Mouse (Mus musculus): ENCODE results near the gene Slc28a3. TPM values are rescaled to one million over a fixed set of nuclear protein-coding genes. Genes with fewer than 3 reads are reported as not detected.

Slc28a3 gene
- polyA plus RNA-seq, 1 experiment from 2014 or later, result 0.05 TPM

DNA sequence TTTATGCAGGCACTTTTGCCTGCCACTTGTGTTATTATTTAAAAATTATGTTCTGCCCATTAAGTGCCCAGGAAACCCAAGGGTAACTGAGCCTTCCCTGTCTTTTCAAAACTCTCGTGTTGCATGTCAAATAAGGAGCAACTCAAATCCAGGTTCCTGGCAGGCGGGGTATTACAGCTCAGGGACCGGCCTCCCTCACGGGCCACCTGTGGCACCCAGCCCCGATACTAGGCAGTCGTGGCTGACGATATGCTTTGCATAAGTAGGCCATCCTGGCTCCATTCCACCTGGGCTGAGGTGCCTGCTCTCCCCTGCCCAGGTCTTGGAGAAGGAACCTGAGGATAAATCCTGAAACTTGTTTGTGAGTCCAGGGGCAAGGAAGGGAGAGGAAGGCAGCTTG is 618 bp downstream of the Slc28a3 start:
- 23% methylated on average over 7 of the region's 7 CpGs for WGBS
- Histone ChIP-seq H3K9me3 (no peaks in the 10 kb centered on the region), H3K4me2 (replicated peaks) (no peak overlapping the region; the same call in 1 of the 2 replicates)

DNA sequence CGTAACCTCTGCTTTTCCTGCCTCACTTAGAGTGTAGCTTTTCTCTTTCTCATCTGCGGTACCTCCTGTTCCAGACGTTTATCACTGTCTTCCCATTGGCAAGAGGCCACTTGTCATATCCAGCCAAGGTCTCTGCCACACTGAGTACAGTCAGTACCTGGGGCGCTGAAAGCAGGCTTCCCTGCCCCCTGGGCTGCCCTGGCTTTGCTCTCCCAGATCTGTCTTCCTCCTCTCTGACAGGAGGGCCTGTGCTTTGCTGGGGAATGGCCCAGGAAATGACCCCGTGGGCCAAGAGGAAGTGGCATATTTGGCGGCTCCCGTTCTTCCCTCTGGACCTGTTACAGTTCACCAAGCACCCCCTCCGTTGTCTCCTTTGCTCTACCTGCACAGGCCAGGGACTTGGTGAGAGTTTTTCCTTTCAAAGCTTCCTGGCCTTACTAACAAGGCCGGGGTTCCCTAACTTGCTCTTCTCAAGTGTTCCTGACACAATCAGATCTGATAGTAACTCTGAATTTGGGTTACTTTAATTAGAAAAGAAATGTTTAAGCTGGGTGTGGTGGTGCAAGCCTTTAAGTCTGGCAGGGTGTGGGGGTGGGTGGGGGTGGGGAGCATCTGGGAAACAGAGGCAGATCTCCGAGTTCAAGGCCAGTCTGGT is 9.3 kb downstream of the Slc28a3 start:
- Histone ChIP-seq H3K27ac (no peak overlapping the region), H3K9me3 (no peaks in the 10 kb centered on the region; the same call in 1 of the 2 replicates), H3K4me3 (no peak overlapping the region), H3K9ac (no peak overlapping the region), H3K27me3 (no peaks in the 10 kb centered on the region), H3K36me3 (no peaks in the 10 kb centered on the region), H3K4me2 (replicated peaks) (no peak overlapping the region), H3K4me1 (no peaks in the 10 kb centered on the region)
- WGBS, result 47% methylated on average over 10 of the region's 10 CpGs
- ATAC-seq (ENCODE audit: insufficient number of reproducible peaks, insufficient read depth, low FRiP score, low TSS enrichment), result no peak

More for the DNA sequence above, 618 bp downstream of the Slc28a3 start:
- H3K36me3 ChIP-seq, result no peaks in the 10 kb centered on the region
- H3K9ac ChIP-seq, result no peak overlapping the region
- peaks cover 7% of the 10 kb centered on the region; the same call in 1 of the 2 replicates for H3K4me1 ChIP-seq
- no peaks in the 10 kb centered on the region for H3K27me3 ChIP-seq
- no peak for ATAC-seq (ENCODE audit: insufficient number of reproducible peaks, insufficient read depth, low FRiP score, low TSS enrichment)
- no peak overlapping the region for H3K27ac ChIP-seq
- no peak overlapping the region for H3K4me3 ChIP-seq

DNA sequence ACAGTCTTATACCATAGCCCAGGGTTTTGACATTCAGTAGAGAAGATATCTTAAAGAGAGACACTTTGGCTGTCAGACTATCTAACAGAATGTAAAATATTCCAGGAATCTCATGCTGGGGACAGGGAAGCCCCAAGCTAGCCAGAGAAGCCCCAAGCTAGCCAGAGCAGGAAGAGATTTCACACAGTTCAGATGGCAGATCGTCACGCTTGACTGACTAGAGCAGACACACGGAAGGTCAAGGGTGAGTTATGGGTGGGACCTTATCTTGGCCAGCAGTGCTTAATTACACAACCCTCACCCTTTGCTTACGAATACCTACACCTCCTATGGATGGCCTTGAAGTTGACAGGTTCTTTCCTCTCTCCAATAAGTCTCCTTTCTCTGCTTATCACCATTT is 12.1 kb downstream of the Slc28a3 start:
- Histone ChIP-seq H3K27me3 (no peaks in the 10 kb centered on the region), H3K4me3 (no peak overlapping the region), H3K27ac (no peak overlapping the region), H3K4me2 (replicated peaks) (no peak overlapping the region), H3K4me1 (no peaks in the 10 kb centered on the region), H3K36me3 (no peaks in the 10 kb centered on the region), H3K9ac (no peak overlapping the region), H3K9me3 (no peaks in the 10 kb centered on the region; the same call in 1 of the 2 replicates)
- ATAC-seq (ENCODE audit: insufficient number of reproducible peaks, insufficient read depth, low FRiP score, low TSS enrichment), result no peak
- WGBS, result 33% methylated on average over 4 of the region's 4 CpGs

DNA sequence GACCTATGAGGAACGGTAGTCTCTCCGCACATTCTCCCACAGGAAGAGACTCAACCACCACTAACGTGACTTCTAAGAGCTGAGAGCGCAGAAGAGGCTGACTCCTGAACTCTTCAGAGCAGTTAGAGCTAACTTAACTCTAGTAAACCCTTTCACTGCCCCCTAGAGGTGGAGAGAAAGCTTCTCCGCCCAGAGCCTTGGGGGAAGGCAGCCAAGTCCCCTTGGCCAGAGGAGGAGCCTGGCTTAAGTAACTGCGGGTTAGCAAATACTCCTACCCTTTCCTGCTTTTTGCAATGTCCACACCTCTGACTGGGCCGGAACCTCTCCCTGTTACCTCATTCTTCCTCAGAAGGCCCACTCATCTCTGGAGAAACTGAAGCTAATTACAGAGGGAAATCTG is 17.5 kb downstream of the Slc28a3 start:
- Histone ChIP-seq H3K4me1 (no peaks in the 10 kb centered on the region), H3K4me3 (no peak overlapping the region), H3K27ac (no peak overlapping the region), H3K27me3 (no peaks in the 10 kb centered on the region), H3K36me3 (no peaks in the 10 kb centered on the region), H3K4me2 (replicated peaks) (no peak overlapping the region), H3K9me3 (no peaks in the 10 kb centered on the region; the same call in 1 of the 2 replicates), H3K9ac (no peak overlapping the region)
- 27% methylated on average over 7 of the region's 7 CpGs for WGBS
- ATAC-seq (ENCODE audit: insufficient number of reproducible peaks, insufficient read depth, low FRiP score, low TSS enrichment), result 0 out of 2 replicates have a peak, but pooled peaks have one; percentile 15

DNA sequence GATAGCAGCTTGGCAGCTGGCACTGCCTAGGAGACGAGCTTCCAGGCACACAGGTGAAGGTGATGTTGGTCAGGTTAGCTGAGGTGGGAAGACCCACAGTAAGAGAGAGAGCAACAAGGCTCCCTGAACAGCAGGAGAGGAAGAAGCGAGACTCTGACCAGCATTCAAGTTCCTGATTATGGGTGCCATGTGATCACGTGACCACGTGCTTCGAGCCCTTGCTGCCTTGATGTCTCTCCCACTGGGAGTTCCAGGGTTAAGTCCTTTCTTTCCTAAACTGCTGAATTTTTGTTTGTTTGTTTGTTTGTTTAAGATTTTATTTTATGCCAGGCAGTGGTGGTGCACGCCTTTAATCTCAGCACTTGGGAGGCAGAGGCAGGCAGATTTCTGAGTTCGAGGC is 18.8 kb downstream of the Slc28a3 start:
- Histone ChIP-seq H3K4me3 (no peak overlapping the region), H3K4me1 (no peaks in the 10 kb centered on the region), H3K9ac (no peak overlapping the region), H3K36me3 (no peaks in the 10 kb centered on the region), H3K4me2 (replicated peaks) (no peak overlapping the region), H3K9me3 (no peaks in the 10 kb centered on the region; the same call in 1 of the 2 replicates), H3K27me3 (no peaks in the 10 kb centered on the region), H3K27ac (no peak overlapping the region)
- no peak for ATAC-seq (ENCODE audit: insufficient number of reproducible peaks, insufficient read depth, low FRiP score, low TSS enrichment)
- 86% methylated on average over 7 of the region's 7 CpGs for WGBS

DNA sequence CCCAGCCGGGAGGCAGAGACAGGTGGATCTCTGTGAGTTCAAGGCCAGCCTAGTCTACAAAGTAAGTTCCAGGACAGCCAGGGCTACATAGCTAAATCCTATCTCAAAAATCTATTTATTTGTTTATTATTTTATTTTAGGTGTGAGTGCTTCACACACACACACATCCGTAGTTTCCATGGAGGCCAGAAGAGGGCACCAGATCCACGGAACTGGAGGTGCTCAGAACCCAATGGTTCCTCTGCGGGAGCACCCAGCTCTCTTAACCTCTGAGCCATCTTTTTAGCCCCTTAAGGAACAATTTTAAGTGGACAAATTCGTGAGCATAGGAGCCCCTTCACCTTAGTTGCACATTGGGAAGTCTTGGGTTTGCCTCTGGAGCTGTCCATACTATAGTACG is 20.0 kb downstream of the Slc28a3 start:
- no peaks in the 10 kb centered on the region for H3K9me3 ChIP-seq
- no peaks in the 10 kb centered on the region for H3K4me1 ChIP-seq
- no peaks in the 10 kb centered on the region for H3K36me3 ChIP-seq
- H3K27ac ChIP-seq, result no peak overlapping the region
- no peak for ATAC-seq (ENCODE audit: insufficient number of reproducible peaks, insufficient read depth, low FRiP score, low TSS enrichment)
- H3K4me2 ChIP-seq (replicated peaks), result no peak overlapping the region
- H3K9ac ChIP-seq, result no peak overlapping the region
- no peaks in the 10 kb centered on the region for H3K27me3 ChIP-seq
- no peak overlapping the region for H3K4me3 ChIP-seq
- 40% methylated on average over 6 of the region's 6 CpGs for WGBS

DNA sequence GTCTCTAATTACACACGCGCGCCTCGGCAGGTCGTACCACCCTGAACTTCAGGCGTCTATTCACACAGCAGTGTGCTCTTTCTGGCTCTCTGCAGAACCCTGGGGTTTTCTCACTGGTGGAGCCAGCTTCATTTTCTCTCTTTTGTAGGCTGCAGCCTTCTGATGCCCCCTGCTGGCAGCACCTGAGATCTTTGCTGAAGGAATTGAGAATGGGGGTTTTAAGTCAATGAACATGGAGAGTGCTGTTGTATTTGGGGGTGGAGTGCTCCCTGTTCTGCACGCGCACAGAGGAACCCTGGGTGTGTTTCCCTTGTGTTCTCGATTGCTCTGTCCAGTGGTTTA is 21.2 kb downstream of the Slc28a3 start:
- no peak for ATAC-seq (ENCODE audit: insufficient number of reproducible peaks, insufficient read depth, low FRiP score, low TSS enrichment)
- H3K36me3 ChIP-seq, result no peaks in the 10 kb centered on the region
- no peak overlapping the region for H3K4me3 ChIP-seq
- WGBS, result 2% methylated on average over 9 of the region's 9 CpGs
- H3K4me2 ChIP-seq (replicated peaks), result peak overlapping the region; percentile 38
- no peak overlapping the region for H3K27ac ChIP-seq
- no peak overlapping the region for H3K9ac ChIP-seq
- H3K27me3 ChIP-seq, result no peaks in the 10 kb centered on the region
- no peaks in the 10 kb centered on the region for H3K4me1 ChIP-seq
- H3K9me3 ChIP-seq, result no peaks in the 10 kb centered on the region

DNA sequence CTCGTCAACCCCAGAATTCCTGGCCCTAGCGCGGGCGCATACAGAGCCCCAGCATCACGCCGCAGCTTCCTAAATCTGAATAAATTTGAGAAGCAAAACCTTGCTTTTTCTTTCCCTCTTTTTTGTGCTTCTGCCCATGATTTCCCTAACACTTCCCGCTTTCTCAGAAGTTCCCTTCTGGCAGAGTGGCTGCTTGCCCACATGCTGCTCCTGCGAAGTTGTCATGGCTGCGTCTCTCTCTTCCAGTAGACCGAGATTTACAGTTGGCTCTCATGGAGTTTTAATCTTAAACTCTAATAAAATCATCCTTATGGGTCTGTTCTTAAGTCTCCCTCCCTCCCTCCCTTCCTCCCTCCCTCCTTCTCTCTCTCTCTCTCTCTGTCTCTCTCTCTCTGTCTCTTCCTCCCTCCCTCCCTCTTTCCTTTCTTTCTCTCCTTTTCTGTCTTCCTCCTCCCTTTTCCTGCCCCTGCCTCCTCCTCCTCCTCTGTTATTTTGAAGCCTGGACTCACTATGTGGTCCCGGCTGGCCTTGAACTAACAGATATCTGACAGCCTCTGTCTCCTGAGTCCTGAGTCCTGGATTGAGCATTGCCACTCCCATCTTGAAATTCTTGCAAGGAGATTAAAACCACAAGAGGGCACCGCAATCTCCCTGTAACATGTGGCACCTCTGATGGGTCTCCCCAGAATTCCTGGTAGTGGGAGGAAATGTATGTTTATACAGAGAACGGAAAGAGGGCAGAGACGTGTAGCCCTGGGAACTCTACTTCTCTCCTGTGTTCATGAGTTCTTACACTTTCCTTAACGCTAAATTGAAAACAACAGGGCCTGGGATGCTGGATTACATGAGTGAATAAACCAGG is 21.8 kb downstream of the Slc28a3 start:
- Histone ChIP-seq H3K4me2 (replicated peaks) (peak overlapping the region; percentile 38), H3K4me1 (no peaks in the 10 kb centered on the region), H3K9me3 (no peaks in the 10 kb centered on the region), H3K4me3 (no peak overlapping the region), H3K27me3 (no peaks in the 10 kb centered on the region), H3K9ac (no peak overlapping the region), H3K36me3 (no peaks in the 10 kb centered on the region), H3K27ac (no peak overlapping the region)
- 53% methylated on average over 15 of the region's 15 CpGs for WGBS
- no peak for ATAC-seq (ENCODE audit: insufficient number of reproducible peaks, insufficient read depth, low FRiP score, low TSS enrichment)

DNA sequence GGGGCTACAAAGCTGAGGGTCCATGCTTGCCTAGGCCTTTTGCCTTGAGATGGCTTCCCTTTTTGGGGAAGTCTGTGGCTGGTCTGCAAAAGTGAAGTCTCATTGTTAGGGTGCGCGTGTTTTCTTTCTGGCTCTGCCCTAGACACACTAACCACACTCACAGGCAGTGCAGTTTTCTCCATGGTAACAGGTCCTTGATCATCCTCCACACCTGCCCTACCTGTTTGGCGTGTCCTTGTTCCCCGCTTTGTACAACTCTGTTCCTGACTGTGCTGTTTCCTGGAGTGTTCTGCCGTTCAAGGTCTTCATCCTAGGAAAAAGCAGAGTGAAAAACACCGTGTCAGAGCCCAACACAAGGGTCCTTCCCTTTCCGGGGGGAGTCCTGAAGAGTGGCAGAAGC is 22.7 kb downstream of the Slc28a3 start:
- no peak overlapping the region for H3K4me2 ChIP-seq (replicated peaks)
- no peaks in the 10 kb centered on the region for H3K36me3 ChIP-seq
- H3K27ac ChIP-seq, result no peak overlapping the region
- H3K27me3 ChIP-seq, result no peaks in the 10 kb centered on the region
- no peaks in the 10 kb centered on the region for H3K4me1 ChIP-seq
- no peak overlapping the region for H3K9ac ChIP-seq
- H3K9me3 ChIP-seq, result no peaks in the 10 kb centered on the region
- ATAC-seq (ENCODE audit: insufficient number of reproducible peaks, insufficient read depth, low FRiP score, low TSS enrichment), result no peak
- H3K4me3 ChIP-seq, result no peak overlapping the region
- WGBS, result 79% methylated on average over 7 of the region's 7 CpGs

DNA sequence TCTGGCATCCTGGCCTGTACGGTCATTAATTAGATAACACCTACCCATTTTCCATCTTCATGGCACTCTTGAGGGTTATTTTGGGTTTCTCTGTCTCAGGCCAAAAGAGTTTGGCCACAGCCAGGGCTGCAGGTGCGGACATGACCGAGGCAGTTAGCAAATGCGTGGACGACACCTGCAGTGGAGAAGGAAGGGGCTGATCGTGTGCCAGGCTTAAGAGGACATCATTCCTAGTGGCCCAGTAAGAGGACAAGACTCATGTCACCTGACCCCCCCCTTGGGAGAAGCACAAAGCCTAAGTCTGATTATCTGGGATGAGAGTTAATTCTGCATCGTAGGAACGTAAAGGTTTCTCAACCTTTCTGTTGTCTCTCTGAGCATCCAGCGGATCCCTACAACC is 44.5 kb downstream of the Slc28a3 start:
- WGBS, result 87% methylated on average over 9 of the region's 9 CpGs
- Histone ChIP-seq H3K4me2 (replicated peaks) (no peak overlapping the region), H3K4me3 (no peak overlapping the region), H3K4me1 (0 out of 2 replicates have a peak, but pooled peaks cover 3% of the 10 kb centered on the region), H3K9ac (no peak overlapping the region), H3K36me3 (no peaks in the 10 kb centered on the region), H3K27me3 (no peaks in the 10 kb centered on the region), H3K9me3 (no peaks in the 10 kb centered on the region), H3K27ac (no peak overlapping the region)
- ATAC-seq (ENCODE audit: insufficient number of reproducible peaks, insufficient read depth, low FRiP score, low TSS enrichment), result no peak

DNA sequence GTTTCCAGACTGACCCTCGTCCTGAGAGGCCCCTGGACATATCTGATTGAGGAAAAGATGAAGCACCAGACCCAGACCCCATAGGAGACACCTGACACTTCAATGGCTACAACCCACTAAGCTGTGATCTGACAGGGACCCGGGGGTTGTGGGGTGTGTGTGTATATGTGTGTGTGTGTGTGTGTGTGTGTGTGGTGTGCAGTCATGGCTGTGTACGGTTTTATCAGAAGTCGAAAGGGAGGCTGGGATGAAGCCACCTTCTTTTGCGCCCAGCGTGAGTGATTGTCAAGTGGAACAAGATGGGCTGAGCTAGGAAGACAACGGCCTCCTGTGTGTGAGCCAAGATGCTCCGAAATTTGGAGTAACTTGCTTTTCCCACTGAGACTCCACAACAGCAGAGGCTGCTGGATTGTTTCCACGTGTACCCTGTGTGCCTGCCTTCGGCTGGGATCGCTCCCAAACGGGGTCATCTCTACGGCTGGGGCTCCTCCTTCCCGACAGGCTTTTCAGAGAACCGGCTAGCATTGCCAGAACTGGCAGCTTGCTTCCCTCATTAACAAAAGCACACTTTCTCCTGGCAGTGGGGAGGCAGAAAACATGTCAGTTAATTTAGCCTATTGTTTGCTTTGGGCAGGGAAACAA is 50.1 kb downstream of the Slc28a3 start:
- ATAC-seq (ENCODE audit: insufficient number of reproducible peaks, insufficient read depth, low FRiP score, low TSS enrichment), result no peak

More for the DNA sequence above, 50.1 kb downstream of the Slc28a3 start:
- Histone ChIP-seq H3K4me1 (0 out of 2 replicates have a peak, but pooled peaks cover 2% of the 10 kb centered on the region), H3K4me2 (replicated peaks) (no peak overlapping the region), H3K4me3 (no peak overlapping the region), H3K9ac (no peak overlapping the region), H3K27ac (no peak overlapping the region), H3K27me3 (no peaks in the 10 kb centered on the region), H3K9me3 (no peaks in the 10 kb centered on the region), H3K36me3 (no peaks in the 10 kb centered on the region)
- WGBS, result 71% methylated on average over 15 of the region's 15 CpGs

All from embryonic facial prominence, embryonic 12.5 days (tissue).